Mouse (Mus musculus) myocyte (in vitro differentiated cells): ENCODE measurements around the gene Rdm1.

ENCODE experiments used
- CEBPB ChIP-seq: IDR thresholded peaks from 2 replicates; pipeline ENCODE4 v1.6.1; 2011; ENCODE audit warnings: mild to moderate bottlenecking, moderate library complexity; ENCODE audit not compliant: poor library complexity, insufficient read depth, severe bottlenecking
- POLR2A ChIP-seq: IDR thresholded peaks from one replicate; pipeline ENCODE4 v1.6.1; 2011; ENCODE audit warnings: low read depth, mild to moderate bottlenecking, control low read depth, moderate library complexity; ENCODE audit not compliant: insufficient read length

DNA sequence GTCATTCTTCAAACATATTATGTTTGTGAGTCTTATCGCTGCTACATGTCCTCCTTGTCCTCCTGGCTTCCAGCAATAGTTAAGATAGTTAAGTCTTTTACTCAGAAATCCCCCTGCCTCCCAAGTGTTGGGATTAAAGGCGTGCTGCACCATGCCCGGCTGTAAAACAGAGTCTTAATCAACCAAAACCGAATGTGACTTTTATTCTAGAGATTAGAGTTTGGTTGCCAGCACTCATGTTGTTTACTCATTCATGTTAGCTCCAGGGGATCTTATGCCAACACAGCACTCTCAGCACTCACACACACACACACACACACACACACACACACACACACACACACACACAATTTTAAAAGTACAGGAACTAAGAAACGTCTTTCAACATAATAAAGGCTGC, 15.9 kb downstream of the Rdm1 start:
- TF ChIP-seq CEBPB: no peak
- no peak for TF ChIP-seq POLR2A
